Mouse (Mus musculus) left cerebral cortex, postnatal 14 days (tissue): ENCODE data around the gene Ccne1. TPM values are rescaled to one million over a fixed set of nuclear protein-coding genes. Genes with fewer than 3 reads are reported as not detected.
A peak's percentile ranks its signal among the peaks of the same experiment; 100 is the strongest.

Source experiments
- DNase-seq, 2 experiments: peaks; one replicate each; pipeline ENCODE4 v3.0.0; 2021 to 2022; ENCODE audit warnings: low spot score in 2 of 2, mixed read lengths in 1 of 2
- intact Hi-C: fragments of 180-260 bp; cut with DNase I; formaldehyde crosslinking; loops from one replicate; pipeline ENCODE4 v1.15.1; 2025
- total RNA-seq, 2 experiments: library from RNA; stranded (reverse); gene quantifications; 2 replicates each; pipeline ENCODE4 v1.2.3; 2021

The Ccne1 gene
- total RNA-seq, 2 experiments from 2014 or later, result 15.3 to 19.5 TPM

GRCm38 (mm10) chr7:38106711-38107311 lies 523 bp downstream of the Ccne1 start:
- intact Hi-C loops, result no loop called here
- peak in 1 of 2 experiments; percentile 17 for DNase-seq

- DNase-seq, result no peak
- intact Hi-C loops, result no loop called here
These were observed 2.0 kb downstream of the Ccne1 start for GRCm38 (mm10) chr7:38105379-38105778.

- intact Hi-C loops, result no loop called here
- DNase-seq, result no peak
These were observed 3.2 kb downstream of the Ccne1 start for GRCm38 (mm10) chr7:38104097-38104496.

GRCm38 (mm10) chr7:38094353-38094752 lies 13.0 kb downstream of the Ccne1 start:
- intact Hi-C loops, result no loop called here
- no peak for DNase-seq

- intact Hi-C loops, result no loop called here
- no peak for DNase-seq
These were observed 14.2 kb downstream of the Ccne1 start for GRCm38 (mm10) chr7:38093101-38093500.

GRCm38 (mm10) chr7:38089930-38090675 lies 17.2 kb downstream of the Ccne1 start:
- intact Hi-C loops, result no loop called here

GRCm38 (mm10) chr7:38088456-38088855 lies 18.9 kb downstream of the Ccne1 start:
- no peak for DNase-seq
- intact Hi-C loops, result no loop called here

More at GRCm38 (mm10) chr7:38089930-38090675, 17.2 kb downstream of the Ccne1 start:
- no peak for DNase-seq

GRCm38 (mm10) chr7:38087856-38088255 lies 19.5 kb downstream of the Ccne1 start:
- intact Hi-C loops, result no loop called here
- peak; percentile 66 to 70 for DNase-seq

GRCm38 (mm10) chr7:38086401-38086800 lies 20.9 kb downstream of the Ccne1 start:
- DNase-seq, result no peak
- intact Hi-C loops, result no loop called here

- intact Hi-C loops, result no loop called here
- peak in 1 of 2 experiments; percentile 38 for DNase-seq
These were observed 21.6 kb downstream of the Ccne1 start for GRCm38 (mm10) chr7:38085573-38086211.

GRCm38 (mm10) chr7:38084778-38085572 lies 22.4 kb downstream of the Ccne1 start:
- intact Hi-C loops, result no loop called here
- DNase-seq, result peak; percentile 99

- intact Hi-C loops, result no loop called here
These were observed 24.4 kb downstream of the Ccne1 start for GRCm38 (mm10) chr7:38082971-38083370.

GRCm38 (mm10) chr7:38077189-38077588 lies 30.1 kb downstream of the Ccne1 start:
- DNase-seq, result no peak
- intact Hi-C loops, result no loop called here

More at GRCm38 (mm10) chr7:38082971-38083370, 24.4 kb downstream of the Ccne1 start:
- DNase-seq, result no peak

GRCm38 (mm10) chr7:38075487-38075886 lies 31.8 kb downstream of the Ccne1 start:
- intact Hi-C loops, result no loop called here
- no peak for DNase-seq

- intact Hi-C loops, result loop anchor here (5.0 kb wide), 1 partner anchor 703 kb away; no protein-coding TSS in a partner anchor
- DNase-seq, result no peak
These were observed 32.4 kb downstream of the Ccne1 start for GRCm38 (mm10) chr7:38074920-38075319.

- no peak for DNase-seq
- intact Hi-C loops, result loop anchor here (5.0 kb wide), 1 partner anchor 702 kb away; no protein-coding TSS in a partner anchor
These were observed 32.8 kb downstream of the Ccne1 start for GRCm38 (mm10) chr7:38074514-38074913.

- intact Hi-C loops, result loop anchor here (5.0 kb wide), 1 partner anchor 701 kb away; no protein-coding TSS in a partner anchor
- DNase-seq, result peak; percentile 69 to 77
These were observed 33.6 kb downstream of the Ccne1 start for GRCm38 (mm10) chr7:38073782-38074181.

- intact Hi-C loops, result loop anchor here (5.0 kb wide), 1 partner anchor 699 kb away; no protein-coding TSS in a partner anchor
These were observed 36.3 kb downstream of the Ccne1 start for GRCm38 (mm10) chr7:38071065-38071464.

GRCm38 (mm10) chr7:38070663-38071062 lies 36.7 kb downstream of the Ccne1 start:
- intact Hi-C loops, result loop anchor here (5.0 kb wide), 1 partner anchor 698 kb away; no protein-coding TSS in a partner anchor
- DNase-seq, result no peak

More at GRCm38 (mm10) chr7:38071065-38071464, 36.3 kb downstream of the Ccne1 start:
- peak in 1 of 2 experiments; percentile 61 for DNase-seq
